Mouse (Mus musculus): ENCODE measurements around the gene Ddx39.

The Ddx39 gene

GRCm38 (mm10) chr8:83715031-83715690 lies at the start of gene Ddx39:
Gene Ddx39 (plus strand): TSS chr8:83715177.
- in situ Hi-C loops (cut with MboI, MseI), result no loop called here

GRCm38 (mm10) chr8:83665969-83666865 lies 48.8 kb upstream of the Ddx39 start, which contains the start of gene Ptger1:
Gene Ptger1 (plus strand): TSS chr8:83666678.
- in situ Hi-C loops (cut with MboI, MseI), result no loop called here

- in situ Hi-C loops (cut with MboI, MseI), result no loop called here
These were observed 48.1 kb upstream of the Ddx39 start for GRCm38 (mm10) chr8:83666866-83667234.

GRCm38 (mm10) chr8:83667526-83667925 lies 47.5 kb upstream of the Ddx39 start:
- in situ Hi-C loops (cut with MboI, MseI), result no loop called here

GRCm38 (mm10) chr8:83668010-83668916 lies 46.7 kb upstream of the Ddx39 start:
- in situ Hi-C loops (cut with MboI, MseI), result no loop called here

GRCm38 (mm10) chr8:83669013-83669412 lies 46.0 kb upstream of the Ddx39 start:
- in situ Hi-C loops (cut with MboI, MseI), result no loop called here

- in situ Hi-C loops (cut with MboI, MseI), result no loop called here
These were observed 42.0 kb upstream of the Ddx39 start for GRCm38 (mm10) chr8:83672936-83673335.

- in situ Hi-C loops (cut with MboI, MseI), result no loop called here
These were observed 40.5 kb upstream of the Ddx39 start for GRCm38 (mm10) chr8:83674497-83674896.

GRCm38 (mm10) chr8:83679866-83680265 lies 35.1 kb upstream of the Ddx39 start:
- in situ Hi-C loops (cut with MboI, MseI), result no loop called here

GRCm38 (mm10) chr8:83680603-83681002 lies 34.4 kb upstream of the Ddx39 start:
- in situ Hi-C loops (cut with MboI, MseI), result no loop called here

- in situ Hi-C loops (cut with MboI, MseI), result no loop called here
These were observed 33.9 kb upstream of the Ddx39 start for GRCm38 (mm10) chr8:83681099-83681498.

- in situ Hi-C loops (cut with MboI, MseI), result no loop called here
These were observed 30.5 kb upstream of the Ddx39 start for GRCm38 (mm10) chr8:83684517-83684916.

GRCm38 (mm10) chr8:83689264-83689663 lies 25.7 kb upstream of the Ddx39 start:
- in situ Hi-C loops (cut with MboI, MseI), result no loop called here

GRCm38 (mm10) chr8:83693609-83694236 lies 21.3 kb upstream of the Ddx39 start:
- in situ Hi-C loops (cut with MboI, MseI), result no loop called here

GRCm38 (mm10) chr8:83694369-83695160 lies 20.4 kb upstream of the Ddx39 start:
- in situ Hi-C loops (cut with MboI, MseI), result no loop called here

- in situ Hi-C loops (cut with MboI, MseI), result no loop called here
These were observed 19.4 kb upstream of the Ddx39 start for GRCm38 (mm10) chr8:83695351-83696106.

- in situ Hi-C loops (cut with MboI, MseI), result no loop called here
These were observed 17.4 kb upstream of the Ddx39 start for GRCm38 (mm10) chr8:83697374-83698220.

- in situ Hi-C loops (cut with MboI, MseI), result no loop called here
These were observed 16.7 kb upstream of the Ddx39 start for GRCm38 (mm10) chr8:83698291-83698660.

Measured in regulatory T cell (primary cell).